Mouse (Mus musculus) heart, postnatal 0 days (tissue): ENCODE data around the gene Hipk4.

Experiments used
- CTCF ChIP-seq: IDR thresholded peaks from 2 replicates; pipeline ENCODE4 v1.5.1; 2016; ENCODE audit warnings: antibody characterized with exemption, control low read depth, low read depth
- EP300 ChIP-seq: IDR thresholded peaks from 2 replicates; pipeline ENCODE4 v1.6.1; 2016; ENCODE audit warnings: antibody characterized with exemption, low read depth

DNA sequence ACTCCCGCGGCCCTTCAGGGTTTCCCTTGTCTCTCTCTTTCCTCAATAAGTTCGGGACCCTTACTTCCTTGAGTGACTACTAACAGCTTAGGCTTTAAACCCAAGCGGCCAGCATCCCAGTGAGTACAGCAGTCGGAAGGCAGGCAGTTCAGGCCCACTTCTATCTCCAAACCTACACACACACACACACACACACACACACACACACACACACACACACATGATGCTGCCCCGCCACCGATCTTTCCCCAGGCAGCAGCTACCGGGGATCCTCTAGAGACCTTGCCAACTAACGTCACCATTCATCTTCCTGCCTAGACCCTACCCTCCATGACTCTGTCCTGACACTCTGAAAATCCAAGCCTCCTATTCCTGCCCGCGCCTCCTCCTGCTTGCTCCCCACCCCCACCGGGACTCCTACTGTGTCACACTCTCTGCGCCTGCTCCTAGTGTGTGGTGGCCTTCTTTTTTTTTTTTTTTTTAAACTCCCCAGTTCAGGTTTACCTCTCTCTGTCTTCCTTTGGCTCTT lies 35.3 kb upstream of the Hipk4 start:
- TF ChIP-seq CTCF, result no peak
- no peak for TF ChIP-seq EP300
